Mouse (Mus musculus) bone marrow macrophage, adult 2 months (primary cell): ENCODE data around the gene Pde4a.

Source experiments
- CTCF ChIP-seq: IDR thresholded peaks from 2 replicates; pipeline ENCODE4 v1.5.1; 2012; ENCODE audit warnings: low read depth, mild to moderate bottlenecking, low read length, moderate library complexity
- POLR2A ChIP-seq: IDR thresholded peaks from 2 replicates; pipeline ENCODE4 v1.6.1; 2012; ENCODE audit warnings: mild to moderate bottlenecking, low read depth, low read length, borderline replicate concordance

DNA sequence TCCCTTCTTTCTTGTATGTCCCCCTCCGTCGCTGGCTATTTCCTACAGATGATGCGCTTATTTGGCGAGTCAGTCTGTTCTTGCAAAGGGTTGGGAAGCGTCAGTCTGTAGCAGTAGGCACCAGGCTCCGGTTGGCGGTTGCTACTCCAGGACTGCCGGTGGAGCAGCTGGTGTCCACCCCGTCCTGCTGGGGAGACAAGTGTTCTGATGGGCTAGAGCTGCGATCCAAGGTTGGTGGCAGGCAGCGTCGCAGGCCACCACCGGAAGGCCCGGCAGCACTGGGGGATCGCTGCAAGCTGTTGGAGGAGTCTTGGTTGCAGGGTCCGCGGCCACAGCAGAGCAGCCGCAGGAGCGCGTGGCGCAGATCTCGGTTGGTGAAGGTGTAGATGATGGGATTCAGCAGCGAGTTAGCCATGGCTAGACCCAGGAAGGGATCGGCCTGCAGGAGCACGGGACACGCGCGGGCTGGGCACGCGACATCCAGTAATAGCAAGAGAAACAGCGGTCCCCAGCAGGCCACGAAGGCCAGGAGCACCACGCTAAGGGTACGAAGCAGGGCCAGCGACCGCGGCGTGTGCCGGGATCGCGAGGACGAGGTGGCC lies 78.4 kb downstream of the Pde4a start:
- TF ChIP-seq CTCF (no peak), POLR2A (no peak)
